Mouse (Mus musculus) heart, embryonic 10.5 days (tissue): ENCODE data around the gene Ppp1r13b. TPM values are rescaled to one million over a fixed set of nuclear protein-coding genes. Genes with fewer than 3 reads are reported as not detected.

Source experiments
- DNase-seq: peaks from one replicate; pipeline ENCODE4 v3.0.0-alpha.2; 2017; ENCODE audit warnings: low spot score
- H3K27ac ChIP-seq: fragments of 300-500 bp; sonication (generic); 2 replicates; pipeline ENCODE4 v1.5.1; 2016; ENCODE audit warnings: mild to moderate bottlenecking
- H3K27me3 ChIP-seq: fragments of 300-500 bp; sonication (generic); 2 replicates; pipeline ENCODE4 v1.6.1; 2016; ENCODE audit warnings: mild to moderate bottlenecking; ENCODE audit not compliant: poor library complexity, insufficient read depth, severe bottlenecking
- H3K36me3 ChIP-seq: fragments of 300-500 bp; sonication (generic); 2 replicates; pipeline ENCODE4 v1.6.1; 2016; ENCODE audit warnings: mild to moderate bottlenecking, moderate library complexity
- H3K4me1 ChIP-seq: fragments of 300-500 bp; sonication (generic); 2 replicates; pipeline ENCODE4 v1.6.1; 2016; ENCODE audit warnings: mild to moderate bottlenecking
- H3K4me3 ChIP-seq: fragments of 300-500 bp; sonication (generic); 2 replicates; pipeline ENCODE4 v1.5.1; 2016; ENCODE audit warnings: mild to moderate bottlenecking, moderate library complexity
- H3K9me3 ChIP-seq: fragments of 300-500 bp; sonication (generic); 2 replicates; pipeline ENCODE4 v1.6.1; 2016; ENCODE audit warnings: mild to moderate bottlenecking, moderate library complexity
- WGBS: fragments of 180-500 bp; shearing (Covaris S2); methylation state at CpG from one replicate; pipeline ENCODE4 v1.1.7; 2016; 5-methylcytosine and 5-hydroxymethylcytosine counted together
- polyA plus RNA-seq: library from polyadenylated mRNA; unstranded; fragments of >200 nt; fragmentation: Nextera tagmentation; extraction: Ambion mirVana; gene quantifications from 2 replicates; pipeline ENCODE4 v1.2.1, GENCODE M21; 2016

The Ppp1r13b gene
- polyA plus RNA-seq, 1 experiment from 2014 or later = 16.8 TPM

DNA sequence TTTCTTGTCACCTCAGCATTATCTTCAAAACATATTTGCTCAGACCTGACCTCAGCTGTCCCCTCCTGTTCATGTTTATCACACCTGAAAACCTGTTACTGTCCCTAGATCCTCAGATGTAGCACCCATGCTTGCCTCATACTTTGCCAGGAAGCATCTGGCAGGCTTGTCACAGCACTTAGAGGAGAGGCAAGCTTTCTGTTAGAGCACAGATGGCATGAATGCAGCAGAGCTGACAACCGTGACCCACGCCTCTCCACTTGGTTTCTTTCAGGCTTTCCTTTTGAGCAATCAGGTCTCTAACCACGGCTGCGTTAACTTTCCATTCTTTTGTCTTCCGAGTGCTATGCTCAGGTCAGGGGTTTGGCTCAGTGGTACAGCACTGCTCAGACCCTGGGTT is 78.5 kb downstream of the Ppp1r13b start:
- H3K9me3 ChIP-seq = no peaks in the 10 kb centered on the region
- H3K27ac ChIP-seq = no peak overlapping the region
- no peak for DNase-seq
- 90% methylated on average over 5 of the region's 5 CpGs for WGBS
- no peaks in the 10 kb centered on the region for H3K27me3 ChIP-seq
- peaks cover 98% of the 10 kb centered on the region for H3K36me3 ChIP-seq
- no peaks in the 10 kb centered on the region for H3K4me1 ChIP-seq
- no peak overlapping the region for H3K4me3 ChIP-seq

DNA sequence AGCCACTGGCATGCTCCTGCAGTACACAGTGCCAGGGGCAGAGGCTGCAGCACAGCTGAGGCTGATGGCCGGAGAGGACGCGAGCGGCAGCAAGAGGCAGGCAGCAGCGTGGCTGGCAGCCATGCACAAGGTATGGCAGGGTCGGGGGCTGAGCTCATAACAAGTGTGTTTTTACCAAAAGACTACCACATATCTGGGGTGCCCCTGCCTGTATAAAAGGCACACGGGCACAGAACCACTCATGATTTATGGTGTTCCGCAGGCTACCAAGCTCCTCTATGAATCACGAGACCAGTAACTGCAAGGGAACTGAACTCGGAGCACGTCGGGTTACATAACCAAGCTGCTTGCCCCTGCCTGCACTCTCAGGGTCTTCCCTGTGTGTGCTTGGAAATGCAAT is 80.4 kb downstream of the Ppp1r13b start:
- H3K9me3 ChIP-seq = no peaks in the 10 kb centered on the region
- peaks cover 3% of the 10 kb centered on the region; the same call in 1 of the 2 replicates for H3K4me1 ChIP-seq
- H3K27ac ChIP-seq = no peak overlapping the region
- WGBS = 93% methylated on average over 12 of the region's 12 CpGs
- H3K36me3 ChIP-seq = peaks cover 96% of the 10 kb centered on the region
- DNase-seq = no peak
- no peaks in the 10 kb centered on the region for H3K27me3 ChIP-seq
- no peak overlapping the region for H3K4me3 ChIP-seq

DNA sequence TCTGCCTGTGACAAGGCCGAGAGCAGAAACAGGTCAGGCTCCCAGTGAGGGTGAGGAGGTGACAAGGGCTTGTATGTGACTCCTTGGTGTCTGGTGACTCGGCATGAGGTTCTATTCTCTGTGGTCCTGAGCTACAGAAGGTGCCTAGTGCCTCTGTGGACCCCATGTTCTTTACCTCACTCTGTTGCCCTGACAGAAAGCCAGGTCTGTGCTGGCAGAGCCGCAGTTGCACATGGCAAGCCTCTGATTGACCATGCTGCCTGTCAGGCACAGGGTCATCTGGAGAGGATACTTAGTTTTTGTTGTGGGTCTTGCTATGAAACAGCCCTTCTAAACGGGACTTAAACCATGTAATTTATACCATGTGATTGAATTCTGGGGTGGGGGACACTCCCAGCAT is 86.0 kb downstream of the Ppp1r13b start:
- H3K4me3 ChIP-seq = no peak overlapping the region
- no peak overlapping the region for H3K27ac ChIP-seq
- peaks cover 53% of the 10 kb centered on the region for H3K36me3 ChIP-seq
- WGBS = 71% methylated on average over 4 of the region's 4 CpGs
- H3K27me3 ChIP-seq = no peaks in the 10 kb centered on the region
- no peaks in the 10 kb centered on the region for H3K9me3 ChIP-seq
- peaks cover 43% of the 10 kb centered on the region for H3K4me1 ChIP-seq
- DNase-seq = no peak

DNA sequence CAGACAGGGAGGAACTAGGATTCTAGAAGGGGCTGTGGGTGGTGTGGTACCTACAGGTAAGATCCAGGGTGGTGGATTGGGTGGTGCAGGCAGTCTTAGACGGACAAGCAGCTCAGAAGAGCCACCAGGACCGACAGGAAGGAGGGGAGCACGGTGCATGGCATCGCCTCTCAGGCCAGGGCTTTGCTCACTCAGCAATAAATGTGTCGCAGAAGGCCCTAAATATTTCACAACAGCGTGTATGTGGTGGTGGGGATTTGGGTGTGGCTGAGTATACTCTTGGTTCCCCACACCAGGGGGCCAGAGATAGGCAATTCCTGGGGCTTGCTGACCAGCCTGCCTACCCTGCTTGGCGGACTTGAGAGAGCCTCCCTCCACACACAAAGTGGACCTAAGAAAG is 87.2 kb downstream of the Ppp1r13b start:
- H3K9me3 ChIP-seq = no peaks in the 10 kb centered on the region
- H3K27ac ChIP-seq = no peak overlapping the region
- 84% methylated on average over 7 of the region's 7 CpGs for WGBS
- no peaks in the 10 kb centered on the region for H3K27me3 ChIP-seq
- peaks cover 55% of the 10 kb centered on the region for H3K4me1 ChIP-seq
- DNase-seq = no peak
- peaks cover 41% of the 10 kb centered on the region for H3K36me3 ChIP-seq
- H3K4me3 ChIP-seq = no peak overlapping the region

DNA sequence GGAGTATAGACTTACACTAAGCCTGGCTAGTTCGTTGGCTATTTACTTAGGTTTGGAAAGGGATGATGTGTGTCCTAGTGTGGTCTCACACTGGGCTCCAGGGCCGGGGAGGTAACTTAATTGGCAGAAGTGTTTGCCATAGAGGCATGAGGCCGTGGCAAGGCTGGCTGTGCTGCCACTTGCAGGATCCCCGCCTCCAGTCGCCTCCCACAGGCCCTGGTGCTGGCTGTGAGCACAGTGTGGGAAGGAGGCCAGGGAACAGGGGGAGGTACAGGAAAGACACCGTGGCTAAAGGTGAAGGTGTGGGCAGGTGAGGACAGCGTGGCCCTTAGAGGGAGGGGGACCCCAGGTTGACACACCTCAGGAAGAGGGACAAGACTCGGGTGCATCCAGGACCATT is 88.0 kb downstream of the Ppp1r13b start:
- no peak for DNase-seq
- Histone ChIP-seq H3K9me3 (no peaks in the 10 kb centered on the region), H3K36me3 (peaks cover 33% of the 10 kb centered on the region), H3K4me1 (peaks cover 63% of the 10 kb centered on the region), H3K4me3 (no peak overlapping the region), H3K27me3 (no peaks in the 10 kb centered on the region), H3K27ac (no peak overlapping the region)
- 82% methylated on average over 8 of the region's 8 CpGs for WGBS

DNA sequence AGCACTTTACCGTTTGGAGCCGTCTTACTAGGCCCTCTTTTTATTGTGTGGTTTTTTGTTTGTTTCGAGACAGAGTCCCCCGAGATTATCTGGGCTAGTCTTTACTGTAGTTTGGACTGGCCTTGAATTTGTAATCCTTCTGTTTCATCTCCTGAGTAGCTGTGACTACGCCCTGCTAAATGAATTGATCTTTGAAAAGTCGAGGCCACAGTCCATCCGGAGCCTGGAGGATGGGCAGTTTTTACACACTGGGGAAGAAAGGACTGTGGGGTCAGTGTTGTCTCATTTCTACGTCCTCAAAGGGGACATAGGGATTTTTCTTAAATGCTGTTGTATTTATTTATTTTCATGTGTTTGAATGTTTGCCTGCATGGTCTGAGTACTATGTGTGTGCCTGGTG is 89.9 kb downstream of the Ppp1r13b start:
- H3K4me3 ChIP-seq = no peak overlapping the region

DNA sequence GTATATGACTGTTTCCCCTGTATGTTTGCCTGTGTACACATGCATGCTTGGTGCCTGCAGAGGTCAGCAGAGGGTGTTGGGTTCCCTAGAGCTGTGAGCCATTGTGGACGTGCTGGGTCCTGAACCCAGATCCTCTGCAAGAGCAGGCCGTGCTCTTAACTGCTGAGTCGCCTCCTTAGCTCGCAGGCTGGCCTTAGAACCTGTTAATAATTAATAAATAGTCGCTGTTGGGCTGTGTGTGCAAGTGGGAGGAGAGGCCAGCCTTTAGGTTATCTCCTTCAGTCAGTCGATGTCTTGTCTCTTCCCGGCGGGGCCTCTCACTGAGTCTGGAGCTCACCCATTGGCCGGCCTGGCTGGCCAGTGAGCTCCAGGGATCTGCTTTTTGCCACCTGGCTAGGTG is 90.9 kb downstream of the Ppp1r13b start:
- peak overlapping the region; percentile 84; the same call in 1 of the 2 replicates for H3K4me3 ChIP-seq
- peaks cover 77% of the 10 kb centered on the region for H3K4me1 ChIP-seq
- DNase-seq = no peak
- H3K36me3 ChIP-seq = peaks cover 9% of the 10 kb centered on the region
- no peaks in the 10 kb centered on the region for H3K27me3 ChIP-seq
- H3K9me3 ChIP-seq = no peaks in the 10 kb centered on the region
- WGBS = 67% methylated on average over 9 of the region's 9 CpGs
- H3K27ac ChIP-seq = peak overlapping the region; percentile 56; the same call in 1 of the 2 replicates

More for the DNA sequence above, 89.9 kb downstream of the Ppp1r13b start:
- no peaks in the 10 kb centered on the region for H3K27me3 ChIP-seq
- WGBS = 91% methylated on average over 8 of the region's 8 CpGs
- H3K36me3 ChIP-seq = peaks cover 14% of the 10 kb centered on the region
- no peak overlapping the region for H3K27ac ChIP-seq
- H3K9me3 ChIP-seq = no peaks in the 10 kb centered on the region
- peaks cover 69% of the 10 kb centered on the region for H3K4me1 ChIP-seq
- no peak for DNase-seq

DNA sequence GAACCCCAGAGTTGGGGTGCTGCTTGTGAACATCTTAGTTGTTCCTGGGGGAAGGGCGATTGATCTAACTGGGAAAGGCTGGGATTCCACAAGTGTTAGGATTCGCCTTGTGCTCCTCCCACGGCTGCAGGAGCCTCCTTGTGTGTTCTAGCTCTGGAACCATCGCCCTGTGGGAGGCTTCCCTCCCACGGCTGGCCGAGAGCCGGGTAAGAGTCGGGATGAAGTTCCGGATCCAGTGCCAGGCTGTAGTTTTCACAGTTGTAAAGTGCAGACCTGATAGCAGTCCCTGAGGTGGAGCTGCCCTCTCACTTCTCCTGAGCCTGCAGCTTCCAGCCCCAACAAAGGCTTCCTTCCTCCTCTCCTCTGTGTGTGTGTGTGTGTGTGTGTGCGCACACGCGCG is 91.4 kb downstream of the Ppp1r13b start:
- Histone ChIP-seq H3K4me3 (peak overlapping the region; percentile 84), H3K9me3 (no peaks in the 10 kb centered on the region), H3K4me1 (peaks cover 77% of the 10 kb centered on the region), H3K27ac (peak overlapping the region; percentile 56; the same call in 1 of the 2 replicates), H3K36me3 (peaks cover 9% of the 10 kb centered on the region), H3K27me3 (no peaks in the 10 kb centered on the region)
- WGBS = 57% methylated on average over 13 of the region's 13 CpGs
- DNase-seq = no peak

DNA sequence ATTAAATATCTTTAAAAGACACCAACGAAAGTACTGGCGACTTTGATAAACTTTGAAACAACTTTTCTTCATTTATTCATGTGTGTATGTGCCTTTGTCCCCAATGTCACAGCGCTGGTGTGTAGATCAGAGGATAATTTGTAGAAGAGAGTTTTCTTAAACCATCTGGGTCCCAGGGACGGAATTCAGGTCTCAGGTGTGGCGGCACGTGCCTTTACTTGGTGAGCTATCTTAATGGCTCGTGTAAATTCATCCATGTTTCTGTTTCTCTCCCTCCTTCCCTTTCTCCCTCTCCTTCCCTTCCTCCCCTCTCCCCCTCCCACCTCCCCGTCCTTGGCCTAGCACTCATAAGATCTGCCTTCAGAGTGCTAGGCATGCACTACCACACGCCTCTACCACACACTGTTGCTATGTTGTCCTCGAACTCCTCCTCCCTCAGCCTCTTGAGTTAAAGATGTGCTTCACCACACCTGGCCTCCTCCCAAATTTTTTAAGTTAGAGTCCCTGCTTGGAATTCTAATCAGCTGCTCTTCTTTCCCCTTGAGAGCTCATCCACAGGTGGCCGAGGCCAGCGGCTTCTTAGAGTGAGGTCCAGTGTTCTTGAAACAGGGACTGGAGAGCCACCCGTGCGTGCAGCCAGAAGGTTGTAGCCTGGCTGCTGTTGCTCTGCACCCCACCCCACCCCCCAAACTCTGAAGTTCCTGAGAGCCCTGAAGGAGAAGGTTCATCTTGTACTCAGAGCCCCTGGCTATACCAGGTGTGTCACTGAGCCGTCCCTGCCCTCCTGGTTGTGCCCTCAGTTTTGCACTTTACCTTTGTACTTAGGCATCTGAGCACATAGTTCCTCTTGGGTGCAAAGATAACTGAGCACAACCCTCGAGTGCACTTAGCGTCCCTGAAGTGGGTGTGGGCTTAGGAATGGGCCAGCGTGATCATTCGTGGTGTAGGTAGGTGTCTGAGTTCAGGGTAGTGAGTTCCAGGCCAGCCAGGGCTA is 92.8 kb downstream of the Ppp1r13b start:
- Histone ChIP-seq H3K9me3 (no peaks in the 10 kb centered on the region), H3K4me3 (peak overlapping the region; percentile 84), H3K4me1 (peaks cover 68% of the 10 kb centered on the region), H3K36me3 (peaks cover 9% of the 10 kb centered on the region; the same call in 1 of the 2 replicates), H3K27ac (peak overlapping the region; percentile 95), H3K27me3 (no peaks in the 10 kb centered on the region)
- DNase-seq = no peak
- 21% methylated on average over 19 of the region's 19 CpGs for WGBS

DNA sequence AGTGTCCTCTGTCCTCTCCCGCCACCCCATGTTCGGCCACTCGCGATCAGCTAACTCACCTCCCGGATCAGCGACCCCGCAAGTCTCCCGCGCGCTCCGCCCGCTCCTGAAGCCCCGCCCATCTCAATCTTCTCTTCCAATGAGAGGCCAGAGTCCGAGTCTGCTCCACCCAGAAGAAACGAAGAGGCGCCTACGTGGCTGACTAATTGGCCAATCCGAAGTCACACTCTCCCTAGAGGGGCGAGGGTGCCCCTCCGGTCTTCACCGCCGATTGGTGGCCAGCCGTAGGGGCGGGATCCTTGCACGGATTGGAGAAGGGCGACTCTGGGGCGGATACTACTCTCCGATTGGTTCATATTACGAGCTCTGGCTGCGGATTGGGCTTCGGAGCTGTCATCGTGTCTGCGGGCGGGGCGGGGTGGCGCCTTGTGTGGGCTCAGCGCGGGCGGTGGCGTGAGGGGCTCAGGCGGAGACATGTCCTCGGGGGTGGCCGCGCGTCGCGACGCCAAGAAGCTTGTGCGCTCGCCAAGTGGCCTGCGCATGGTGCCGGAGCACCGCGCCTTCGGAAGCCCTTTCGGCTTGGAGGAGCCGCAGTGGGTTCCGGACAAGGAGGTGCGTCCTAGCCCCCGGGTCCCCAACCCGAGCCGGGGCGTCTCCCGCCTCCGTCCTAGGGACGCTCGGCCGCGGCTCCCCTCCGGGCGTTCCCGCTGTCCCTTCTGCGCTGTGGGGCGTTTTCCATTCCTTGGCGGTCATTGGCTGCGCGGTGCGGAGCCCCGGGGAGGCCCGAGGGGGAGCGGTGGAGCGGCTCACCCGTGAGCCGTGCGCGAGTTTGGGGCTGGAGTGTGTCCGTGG is 93.9 kb downstream of the Ppp1r13b start, which contains the start of the genes Xrcc3 and Zfyve21:
TSS of gene Xrcc3 (minus strand) at position 108 of the 852 bp plus-strand sequence.
TSS of gene Zfyve21 (plus strand) at position 405 of the 852 bp plus-strand sequence.
- H3K4me1 ChIP-seq = peaks cover 72% of the 10 kb centered on the region
- peaks cover 18% of the 10 kb centered on the region; the same call in 1 of the 2 replicates for H3K36me3 ChIP-seq
- under 1% methylated on average over 87 of the region's 87 CpGs for WGBS
- no peaks in the 10 kb centered on the region for H3K27me3 ChIP-seq
- H3K9me3 ChIP-seq = no peaks in the 10 kb centered on the region
- DNase-seq = peak; percentile 100
- H3K27ac ChIP-seq = peak within 1 kb of the TSS; percentile 95
- H3K4me3 ChIP-seq = peak within 1 kb of the TSS; percentile 84

DNA sequence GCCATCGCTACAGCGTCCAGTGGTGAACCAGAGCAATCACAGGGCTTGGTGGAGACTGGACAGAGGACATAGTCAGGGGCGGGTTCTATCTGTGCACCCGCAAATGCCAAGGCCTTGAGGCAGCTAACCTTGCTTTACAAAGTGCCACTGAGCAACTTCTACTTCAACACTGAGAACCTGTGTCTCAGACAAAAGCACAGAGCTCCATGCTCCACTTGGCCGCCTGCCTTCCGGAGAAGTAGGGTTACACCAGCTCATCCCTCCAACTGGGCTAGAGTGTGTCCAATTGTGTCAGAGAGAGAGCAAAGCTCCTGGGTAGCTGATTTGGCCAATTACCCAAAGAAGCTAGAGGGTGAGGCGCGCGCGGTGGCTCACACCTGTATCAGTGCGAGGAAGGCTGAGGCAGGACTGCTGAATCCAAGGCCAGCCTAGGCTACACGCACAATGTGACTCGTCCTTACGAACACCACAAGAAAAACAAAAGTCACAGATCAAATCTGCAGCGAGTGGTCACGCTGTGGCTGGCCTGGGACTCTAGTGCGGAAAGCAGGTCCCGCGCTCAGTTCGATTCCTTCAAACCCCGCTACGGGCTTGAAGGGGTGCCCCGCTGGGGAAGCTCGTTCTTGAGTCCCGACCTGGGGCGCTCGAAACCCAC is 94.7 kb downstream of the Ppp1r13b start:
- no peaks in the 10 kb centered on the region for H3K27me3 ChIP-seq
- 4% methylated on average over 27 of the region's 27 CpGs for WGBS
- peaks cover 64% of the 10 kb centered on the region for H3K4me1 ChIP-seq
- peaks cover 22% of the 10 kb centered on the region for H3K36me3 ChIP-seq
- H3K4me3 ChIP-seq = peak overlapping the region; percentile 84
- H3K9me3 ChIP-seq = no peaks in the 10 kb centered on the region
- peak; percentile 84 for DNase-seq
- peak overlapping the region; percentile 95 for H3K27ac ChIP-seq

DNA sequence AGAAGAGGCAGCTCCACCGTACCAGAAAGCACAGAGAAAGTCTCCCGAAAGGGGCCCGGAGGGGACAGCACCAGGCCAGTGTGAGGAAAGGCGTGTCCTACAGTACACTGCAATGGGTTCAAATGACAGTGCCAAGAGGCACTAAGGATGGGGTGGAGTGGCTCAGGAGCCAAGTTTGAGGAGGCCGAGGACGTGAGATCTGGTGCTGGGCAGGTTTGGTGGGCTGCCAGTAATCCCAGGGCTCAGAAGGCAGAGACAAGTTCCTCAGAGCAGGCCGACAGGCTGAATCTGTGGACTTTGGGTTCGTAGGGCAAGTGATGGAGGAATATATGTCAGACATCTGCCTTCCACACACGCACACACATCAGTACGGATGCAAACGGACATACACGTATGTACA is 95.3 kb downstream of the Ppp1r13b start:
- Histone ChIP-seq H3K27me3 (no peaks in the 10 kb centered on the region), H3K4me3 (peak overlapping the region; percentile 84), H3K27ac (no peak overlapping the region), H3K4me1 (peaks cover 60% of the 10 kb centered on the region), H3K9me3 (no peaks in the 10 kb centered on the region), H3K36me3 (peaks cover 23% of the 10 kb centered on the region)
- WGBS = 68% methylated on average over 12 of the region's 12 CpGs
- no peak for DNase-seq
